Mouse (Mus musculus): ENCODE results near the gene Piezo1. TPM values are rescaled to one million over a fixed set of nuclear protein-coding genes. Genes with fewer than 3 reads are reported as not detected.

The Piezo1 gene
- polyA plus RNA-seq, 1 experiment from 2014 or later = 23.3 TPM

GRCm38 (mm10) chr8:122580926-122581325 is 29.8 kb upstream of the Piezo1 start:
- peaks cover 10% of the 10 kb centered on the region for H3K4me1 ChIP-seq (replicated peaks; ENCODE audit: control insufficient read depth, insufficient read depth, low read length)
- H3K4me2 ChIP-seq (ENCODE audit: low read depth, low read length) = no peak overlapping the region
- H3K9me3 ChIP-seq (ENCODE audit: control insufficient read depth, low read length) = no peaks in the 10 kb centered on the region
- no peak overlapping the region for H3K27ac ChIP-seq (ENCODE audit: low read length)
- ATAC-seq (ENCODE audit: low read depth) = no peak
- no peak overlapping the region for H3K4me3 ChIP-seq (ENCODE audit: low read length)
- no peak overlapping the region for H3K9ac ChIP-seq (ENCODE audit: low read length)
- WGBS = 19% methylated on average over 14 of the region's 15 CpGs
- H3K27me3 ChIP-seq (ENCODE audit: control insufficient read depth, insufficient read depth, low read depth, low read length) = no peaks in the 10 kb centered on the region
- H3K36me3 ChIP-seq (ENCODE audit: control insufficient read depth, insufficient read depth, low read length) = no peaks in the 10 kb centered on the region

DNA sequence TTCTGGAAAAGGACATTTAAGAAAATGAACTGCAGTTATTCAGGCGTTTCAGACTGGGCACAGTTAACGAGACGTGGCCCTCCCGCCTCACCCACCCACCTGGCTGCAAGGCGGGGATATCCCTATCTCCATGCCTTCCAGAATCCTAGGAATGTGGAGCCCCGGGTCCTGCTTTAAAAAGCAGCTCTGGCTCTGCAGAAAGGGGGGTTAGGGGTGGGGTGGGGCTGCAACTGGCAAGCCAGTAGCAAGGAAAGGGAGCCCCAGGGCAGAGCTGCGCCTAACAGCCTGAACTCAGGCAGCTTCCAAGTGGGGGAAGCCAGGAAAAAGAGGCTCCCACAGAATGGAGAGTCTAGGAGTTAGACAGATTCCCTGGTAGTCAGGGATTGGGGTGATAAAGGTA is 28.1 kb upstream of the Piezo1 start:
- H3K4me1 ChIP-seq (replicated peaks; ENCODE audit: control insufficient read depth, insufficient read depth, low read length) = peaks cover 24% of the 10 kb centered on the region
- H3K9me3 ChIP-seq (ENCODE audit: control insufficient read depth, low read length) = no peaks in the 10 kb centered on the region
- H3K27me3 ChIP-seq (ENCODE audit: control insufficient read depth, insufficient read depth, low read depth, low read length) = no peaks in the 10 kb centered on the region
- no peak overlapping the region for H3K4me3 ChIP-seq (ENCODE audit: low read length)
- WGBS = 29% methylated on average over 7 of the region's 7 CpGs
- no peak overlapping the region for H3K9ac ChIP-seq (ENCODE audit: low read length)
- ATAC-seq (ENCODE audit: low read depth) = peak; percentile 32
- no peak overlapping the region for H3K4me2 ChIP-seq (ENCODE audit: low read depth, low read length)
- no peaks in the 10 kb centered on the region for H3K36me3 ChIP-seq (ENCODE audit: control insufficient read depth, insufficient read depth, low read length)
- H3K27ac ChIP-seq (ENCODE audit: low read length) = peak overlapping the region; percentile 36

DNA sequence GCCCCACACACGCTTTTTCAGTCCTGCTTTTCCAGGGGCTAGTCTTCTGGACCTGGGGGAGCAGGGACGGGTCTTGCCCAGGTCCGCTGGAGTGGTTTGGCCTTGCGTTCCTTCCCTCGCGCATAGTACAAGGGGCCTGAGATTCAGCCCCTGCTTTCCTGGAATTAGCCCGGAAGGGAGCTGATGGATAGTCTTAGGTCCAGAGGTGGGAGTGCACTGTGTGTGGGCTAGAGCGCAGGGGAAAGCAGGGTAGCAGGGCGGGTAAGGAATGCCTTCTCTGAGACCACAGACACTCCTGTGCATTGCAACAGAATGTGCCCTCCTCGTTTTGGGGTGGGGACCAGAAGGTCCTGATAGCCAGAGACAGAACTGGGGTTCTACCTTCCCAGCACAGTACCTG is 26.0 kb upstream of the Piezo1 start:
- Histone ChIP-seq H3K4me1 (replicated peaks; ENCODE audit: control insufficient read depth, insufficient read depth, low read length) (peaks cover 24% of the 10 kb centered on the region), H3K9ac (ENCODE audit: low read length) (peak overlapping the region; percentile 52), H3K4me3 (ENCODE audit: low read length) (peak overlapping the region; percentile 71), H3K4me2 (ENCODE audit: low read depth, low read length) (peak overlapping the region; percentile 67), H3K9me3 (ENCODE audit: control insufficient read depth, low read length) (no peaks in the 10 kb centered on the region), H3K27me3 (ENCODE audit: control insufficient read depth, insufficient read depth, low read depth, low read length) (no peaks in the 10 kb centered on the region), H3K36me3 (ENCODE audit: control insufficient read depth, insufficient read depth, low read length) (peaks cover 5% of the 10 kb centered on the region), H3K27ac (ENCODE audit: low read length) (peak overlapping the region; percentile 33; the same call in 1 of the 2 replicates)
- 25% methylated on average over 10 of the region's 10 CpGs for WGBS
- peak; percentile 18; the same call in 1 of the 2 replicates for ATAC-seq (ENCODE audit: low read depth)

GRCm38 (mm10) chr8:122576648-122577022 is 25.5 kb upstream of the Piezo1 start, which contains the start of gene Aprt:
Aprt (minus strand) TSS chr8:122576909.
- Histone ChIP-seq H3K4me1 (replicated peaks; ENCODE audit: control insufficient read depth, insufficient read depth, low read length) (peaks cover 24% of the 10 kb centered on the region), H3K9me3 (ENCODE audit: control insufficient read depth, low read length) (no peaks in the 10 kb centered on the region), H3K36me3 (ENCODE audit: control insufficient read depth, insufficient read depth, low read length) (peaks cover 10% of the 10 kb centered on the region), H3K27ac (ENCODE audit: low read length) (peak within 1 kb of the TSS; percentile 68), H3K4me2 (ENCODE audit: low read depth, low read length) (peak within 1 kb of the TSS; percentile 67), H3K27me3 (ENCODE audit: control insufficient read depth, insufficient read depth, low read depth, low read length) (no peaks in the 10 kb centered on the region), H3K4me3 (ENCODE audit: low read length) (peak within 1 kb of the TSS; percentile 71), H3K9ac (ENCODE audit: low read length) (peak within 1 kb of the TSS; percentile 85)
- under 1% methylated on average over 39 of the region's 39 CpGs for WGBS
- ATAC-seq (ENCODE audit: low read depth) = peak; percentile 91

DNA sequence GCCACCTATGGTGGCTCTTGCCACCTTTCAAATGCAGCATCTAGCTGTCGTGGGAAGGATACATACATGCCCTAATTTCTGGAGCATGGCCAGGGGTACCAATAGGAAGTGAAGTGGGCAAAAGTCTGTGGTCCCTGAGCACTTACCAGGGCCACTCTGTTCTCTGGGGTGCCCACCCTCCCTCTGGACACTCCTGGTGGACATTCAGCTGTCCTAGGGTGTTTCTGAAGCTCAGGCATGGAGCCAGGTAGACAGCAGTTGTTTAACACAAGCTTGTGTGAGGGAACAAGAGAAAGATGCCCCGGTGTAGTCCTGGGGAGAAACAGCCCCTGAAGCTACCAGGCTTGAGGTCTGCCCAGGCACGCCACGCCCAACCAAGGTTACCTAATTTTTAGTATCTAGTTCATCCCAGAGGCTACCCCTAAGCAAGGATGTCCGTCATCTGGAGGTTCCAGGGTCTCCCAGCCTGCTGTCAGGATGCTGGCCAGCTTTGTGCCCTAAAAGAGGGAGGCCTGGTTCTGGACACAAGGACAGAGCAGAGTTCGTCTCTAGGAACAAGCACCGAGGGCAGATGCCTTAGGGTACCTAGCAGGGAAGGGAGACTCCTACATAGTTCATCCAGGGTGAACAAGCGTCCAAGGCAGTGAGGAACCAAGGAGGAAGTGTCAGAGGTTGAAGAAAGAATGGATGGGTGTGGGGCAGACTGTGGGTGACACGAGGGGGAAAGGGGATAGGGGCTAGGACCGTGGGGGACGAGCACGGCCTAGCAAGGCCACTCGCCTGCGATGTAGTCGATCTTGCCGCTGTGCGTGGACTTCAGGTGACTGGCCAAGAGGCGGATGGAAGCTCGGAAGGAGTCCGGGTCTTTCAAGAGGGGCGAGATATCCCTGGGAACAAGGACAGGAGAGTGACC is 24.9 kb upstream of the Piezo1 start:
- H3K4me2 ChIP-seq (ENCODE audit: low read depth, low read length) = peak overlapping the region; percentile 67
- peak overlapping the region; percentile 68 for H3K27ac ChIP-seq (ENCODE audit: low read length)
- H3K27me3 ChIP-seq (ENCODE audit: control insufficient read depth, insufficient read depth, low read depth, low read length) = no peaks in the 10 kb centered on the region
- H3K4me3 ChIP-seq (ENCODE audit: low read length) = peak overlapping the region; percentile 71
- no peaks in the 10 kb centered on the region for H3K9me3 ChIP-seq (ENCODE audit: control insufficient read depth, low read length)
- H3K4me1 ChIP-seq (replicated peaks; ENCODE audit: control insufficient read depth, insufficient read depth, low read length) = peaks cover 24% of the 10 kb centered on the region
- H3K36me3 ChIP-seq (ENCODE audit: control insufficient read depth, insufficient read depth, low read length) = peaks cover 16% of the 10 kb centered on the region
- H3K9ac ChIP-seq (ENCODE audit: low read length) = peak overlapping the region; percentile 85
- 12% methylated on average over 21 of the region's 21 CpGs for WGBS
- peak; percentile 16 for ATAC-seq (ENCODE audit: low read depth)

DNA sequence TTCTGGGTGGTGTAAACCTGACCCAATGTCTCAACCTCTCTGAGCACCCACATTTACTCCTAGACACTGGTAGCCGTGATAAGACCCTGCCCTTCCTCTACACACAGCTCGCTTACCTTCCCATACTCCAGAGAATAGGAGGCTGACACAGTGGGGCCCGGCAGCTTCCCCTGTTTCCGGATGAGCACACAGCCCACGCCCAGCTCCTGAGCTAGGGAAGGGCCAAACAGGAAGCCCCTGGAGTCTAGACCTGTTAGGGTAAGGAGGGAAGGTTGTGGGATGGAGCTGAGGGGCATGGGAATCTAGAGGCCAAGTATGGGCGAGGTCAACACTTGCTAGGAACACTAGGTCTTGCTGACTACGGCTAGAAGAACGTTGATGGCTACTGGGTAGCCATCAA is 24.2 kb upstream of the Piezo1 start:
- ATAC-seq (ENCODE audit: low read depth) = no peak
- 50% methylated on average over 8 of the region's 8 CpGs for WGBS
- no peaks in the 10 kb centered on the region for H3K27me3 ChIP-seq (ENCODE audit: control insufficient read depth, insufficient read depth, low read depth, low read length)
- H3K4me2 ChIP-seq (ENCODE audit: low read depth, low read length) = peak overlapping the region; percentile 67
- peaks cover 24% of the 10 kb centered on the region for H3K4me1 ChIP-seq (replicated peaks; ENCODE audit: control insufficient read depth, insufficient read depth, low read length)
- no peaks in the 10 kb centered on the region for H3K9me3 ChIP-seq (ENCODE audit: control insufficient read depth, low read length)
- peak overlapping the region; percentile 71 for H3K4me3 ChIP-seq (ENCODE audit: low read length)
- peaks cover 16% of the 10 kb centered on the region for H3K36me3 ChIP-seq (ENCODE audit: control insufficient read depth, insufficient read depth, low read length)
- no peak overlapping the region for H3K9ac ChIP-seq (ENCODE audit: low read length)
- H3K27ac ChIP-seq (ENCODE audit: low read length) = peak overlapping the region; percentile 3; the same call in 1 of the 2 replicates

DNA sequence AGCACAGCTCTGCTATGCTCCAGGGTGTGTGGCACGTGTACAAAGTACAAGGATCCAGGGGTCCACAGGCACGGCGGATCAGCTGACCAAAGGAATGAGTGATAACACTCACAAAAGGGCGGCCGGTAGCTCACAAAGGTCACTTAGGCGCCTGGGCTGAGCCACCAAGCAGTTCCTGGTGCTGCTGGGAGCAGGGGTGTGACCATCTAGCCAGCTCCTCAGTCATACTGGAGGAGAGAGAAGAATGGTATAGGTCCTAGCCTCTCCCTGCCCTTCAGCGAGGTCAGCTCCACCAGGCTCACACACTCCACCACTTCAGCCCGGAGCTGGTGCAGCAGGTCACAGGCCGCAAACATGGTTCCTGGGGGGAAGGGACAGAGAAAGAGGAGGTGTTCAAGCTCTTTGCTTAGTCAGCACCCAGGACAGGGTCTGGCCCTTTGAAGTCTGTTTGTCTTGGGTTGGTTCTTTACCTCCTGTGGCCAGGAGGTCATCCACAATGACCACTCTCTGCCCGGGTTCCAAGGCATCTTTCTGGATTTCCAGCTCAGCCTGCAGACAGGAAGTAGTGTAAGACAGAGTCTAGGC is 23.6 kb upstream of the Piezo1 start:
- Histone ChIP-seq H3K4me1 (replicated peaks; ENCODE audit: control insufficient read depth, insufficient read depth, low read length) (peaks cover 24% of the 10 kb centered on the region), H3K27ac (ENCODE audit: low read length) (peak overlapping the region; percentile 3; the same call in 1 of the 2 replicates), H3K36me3 (ENCODE audit: control insufficient read depth, insufficient read depth, low read length) (peaks cover 16% of the 10 kb centered on the region), H3K4me3 (ENCODE audit: low read length) (no peak overlapping the region), H3K4me2 (ENCODE audit: low read depth, low read length) (peak overlapping the region; percentile 67), H3K9me3 (ENCODE audit: control insufficient read depth, low read length) (no peaks in the 10 kb centered on the region), H3K9ac (ENCODE audit: low read length) (no peak overlapping the region), H3K27me3 (ENCODE audit: control insufficient read depth, insufficient read depth, low read depth, low read length) (no peaks in the 10 kb centered on the region)
- WGBS = 29% methylated on average over 10 of the region's 10 CpGs
- no peak for ATAC-seq (ENCODE audit: low read depth)

GRCm38 (mm10) chr8:122574264-122574663 is 23.1 kb upstream of the Piezo1 start:
- Histone ChIP-seq H3K4me3 (ENCODE audit: low read length) (no peak overlapping the region), H3K27me3 (ENCODE audit: control insufficient read depth, insufficient read depth, low read depth, low read length) (no peaks in the 10 kb centered on the region), H3K4me2 (ENCODE audit: low read depth, low read length) (no peak overlapping the region), H3K9me3 (ENCODE audit: control insufficient read depth, low read length) (no peaks in the 10 kb centered on the region), H3K9ac (ENCODE audit: low read length) (no peak overlapping the region), H3K36me3 (ENCODE audit: control insufficient read depth, insufficient read depth, low read length) (peaks cover 16% of the 10 kb centered on the region), H3K27ac (ENCODE audit: low read length) (no peak overlapping the region), H3K4me1 (replicated peaks; ENCODE audit: control insufficient read depth, insufficient read depth, low read length) (peaks cover 26% of the 10 kb centered on the region)
- 39% methylated on average over 3 of the region's 3 CpGs for WGBS
- no peak for ATAC-seq (ENCODE audit: low read depth)

DNA sequence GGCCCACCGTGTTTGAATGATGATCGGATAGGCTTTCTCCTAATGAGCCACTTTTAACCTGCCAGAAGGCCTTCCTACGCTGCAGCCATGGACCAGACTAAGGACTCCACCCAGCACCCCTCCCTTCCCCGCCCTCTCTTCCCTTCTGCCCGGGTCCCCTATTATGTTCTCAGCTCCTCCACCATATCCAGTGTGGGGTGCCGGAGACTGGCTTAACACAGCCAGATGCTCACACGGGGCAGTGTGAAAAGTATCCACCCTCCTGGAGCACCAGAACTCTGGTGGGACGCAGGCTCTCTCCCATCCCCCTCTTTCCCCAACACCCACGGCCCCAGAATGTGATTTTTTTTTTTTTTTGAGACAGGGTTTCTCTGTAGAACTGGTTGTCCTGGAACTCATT is 22.4 kb upstream of the Piezo1 start:
- no peak overlapping the region for H3K27ac ChIP-seq (ENCODE audit: low read length)
- no peak overlapping the region for H3K9ac ChIP-seq (ENCODE audit: low read length)
- no peak for ATAC-seq (ENCODE audit: low read depth)
- WGBS = 60% methylated on average over 9 of the region's 9 CpGs
- H3K36me3 ChIP-seq (ENCODE audit: control insufficient read depth, insufficient read depth, low read length) = peaks cover 16% of the 10 kb centered on the region
- no peaks in the 10 kb centered on the region for H3K27me3 ChIP-seq (ENCODE audit: control insufficient read depth, insufficient read depth, low read depth, low read length)
- H3K4me3 ChIP-seq (ENCODE audit: low read length) = no peak overlapping the region
- H3K4me2 ChIP-seq (ENCODE audit: low read depth, low read length) = no peak overlapping the region
- H3K9me3 ChIP-seq (ENCODE audit: control insufficient read depth, low read length) = no peaks in the 10 kb centered on the region
- H3K4me1 ChIP-seq (replicated peaks; ENCODE audit: control insufficient read depth, insufficient read depth, low read length) = peaks cover 32% of the 10 kb centered on the region

Data from lung, embryonic 16.5 days (tissue).